Mouse (Mus musculus) frontal cortex, postnatal 25 days (tissue): ENCODE measurements around the gene Tmem233.

Experiments used
- DNase-seq, 2 experiments: peaks; one replicate each; pipeline ENCODE4 v3.0.0; 2022; ENCODE audit warnings: low spot score in 2 of 2

Gene Tmem233

DNA sequence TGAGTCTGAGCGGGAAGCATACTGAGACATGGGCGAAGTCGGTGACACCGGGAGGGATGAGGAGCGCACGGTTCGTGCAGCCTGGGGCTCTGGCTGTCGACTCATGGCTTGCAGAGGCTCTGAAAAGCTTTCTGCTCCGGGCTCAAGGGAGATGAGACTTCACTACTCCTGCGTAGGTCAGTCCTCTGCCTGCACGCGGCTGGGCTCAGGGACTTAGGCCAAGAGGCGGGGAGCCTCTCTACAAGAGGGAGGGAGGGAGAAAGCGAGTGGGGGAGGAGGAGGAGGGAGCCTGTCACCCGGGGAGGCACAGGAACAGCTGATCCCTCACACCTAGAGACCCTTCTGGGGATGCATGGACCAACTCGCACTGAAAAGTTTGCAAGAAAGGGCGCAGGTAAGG is at the start of gene Tmem233:
Gene Tmem233 (minus strand): TSS at position 164 of the 400 bp plus-strand sequence.
- DNase-seq: no peak

DNA sequence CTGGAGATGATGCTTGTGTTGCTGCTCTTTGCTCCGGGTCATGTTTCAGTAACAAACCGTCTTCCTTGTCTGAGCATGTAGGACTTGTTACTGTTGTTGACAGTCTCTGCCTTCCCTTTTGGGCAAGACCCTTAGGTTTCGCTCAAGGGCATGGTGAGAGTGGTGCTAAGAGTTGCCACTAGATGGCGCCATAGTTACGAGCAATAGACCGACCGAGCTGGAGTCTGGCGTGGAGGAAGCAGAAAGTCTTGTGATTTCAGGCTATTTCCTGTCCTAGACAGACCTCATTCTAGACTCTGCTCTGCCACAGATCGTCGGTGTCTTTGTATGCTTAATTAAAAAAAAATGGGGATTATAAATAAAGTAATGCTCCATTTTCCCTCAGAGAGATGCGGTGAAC is 40.3 kb upstream of the Tmem233 start:
- DNase-seq: peak; percentile 79 to 80

DNA sequence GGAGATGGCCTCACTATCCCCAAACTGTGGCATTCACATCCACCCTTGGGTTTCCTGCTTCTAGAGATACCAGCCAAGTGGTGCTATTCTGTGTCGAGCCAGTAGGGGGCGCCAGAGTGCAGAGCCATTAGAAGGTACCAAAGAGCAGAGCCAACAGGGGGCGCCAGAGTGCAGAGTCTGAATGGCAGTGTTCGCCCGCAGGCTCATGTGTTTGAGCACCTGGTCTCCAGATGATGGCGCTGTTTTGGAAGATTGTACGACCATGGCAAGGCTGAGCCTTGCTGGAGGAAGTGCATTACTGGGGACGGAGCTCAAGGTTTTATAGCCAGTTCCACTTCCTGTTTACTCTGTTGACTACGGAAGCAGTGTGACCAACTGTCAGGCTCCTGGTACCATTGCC is 33.5 kb upstream of the Tmem233 start:
- peak; percentile 10 to 21 for DNase-seq

DNA sequence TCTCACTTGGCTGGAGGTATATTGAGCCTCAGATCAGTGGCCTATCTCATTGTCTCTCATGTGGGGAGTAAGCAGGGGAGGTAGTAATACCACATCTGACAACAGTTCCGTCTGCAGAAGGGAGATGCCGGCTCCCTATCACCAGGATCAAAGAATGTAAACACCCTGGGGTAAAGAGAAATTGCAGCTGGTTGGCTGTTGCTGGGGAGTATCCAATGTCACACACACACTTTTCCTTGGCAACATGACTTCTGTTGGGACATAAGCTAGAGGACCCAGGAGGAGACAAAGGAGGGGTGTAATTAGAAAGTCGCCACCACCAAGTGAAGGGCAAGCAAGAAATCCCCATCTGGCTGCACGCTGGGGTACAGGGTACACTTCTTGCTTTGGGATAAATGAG is 33.1 kb upstream of the Tmem233 start:
- no peak for DNase-seq

DNA sequence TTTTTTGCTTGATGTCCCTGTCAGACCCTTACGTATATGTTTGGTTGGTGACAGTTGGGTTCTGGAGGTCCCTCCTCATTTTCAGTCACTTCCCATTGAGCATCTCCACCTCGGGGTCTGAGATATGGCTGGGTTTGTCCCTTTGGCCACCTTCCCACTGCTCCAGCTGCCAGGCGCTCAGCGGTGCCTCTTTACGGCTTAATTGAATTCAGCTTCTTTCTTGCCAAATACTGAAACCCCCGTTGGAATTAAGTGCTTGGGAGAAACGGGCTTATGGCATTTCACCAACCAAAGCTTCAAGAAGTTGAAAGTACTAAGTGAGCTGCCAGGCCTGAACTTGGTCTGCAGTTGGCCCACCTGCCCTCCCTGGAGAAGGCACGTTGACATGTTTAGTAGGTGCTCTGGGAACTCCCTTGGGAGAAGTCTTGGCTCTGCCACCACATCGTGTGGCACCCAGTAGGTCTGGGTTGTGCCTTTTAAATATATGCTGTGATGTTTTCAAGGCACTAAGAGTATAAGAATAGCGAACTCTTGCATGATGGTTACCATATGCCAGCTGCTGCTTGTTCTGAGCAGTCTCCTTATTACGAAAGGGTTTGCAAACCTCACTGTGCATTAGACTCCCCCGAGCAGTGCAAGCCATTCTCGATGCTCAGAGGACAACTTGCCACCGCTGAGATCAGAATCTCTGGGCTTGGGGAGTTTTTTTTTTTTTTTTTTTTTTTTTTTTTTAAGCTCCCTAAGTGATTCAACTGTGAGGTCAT is 32.2 kb upstream of the Tmem233 start:
- DNase-seq: no peak

DNA sequence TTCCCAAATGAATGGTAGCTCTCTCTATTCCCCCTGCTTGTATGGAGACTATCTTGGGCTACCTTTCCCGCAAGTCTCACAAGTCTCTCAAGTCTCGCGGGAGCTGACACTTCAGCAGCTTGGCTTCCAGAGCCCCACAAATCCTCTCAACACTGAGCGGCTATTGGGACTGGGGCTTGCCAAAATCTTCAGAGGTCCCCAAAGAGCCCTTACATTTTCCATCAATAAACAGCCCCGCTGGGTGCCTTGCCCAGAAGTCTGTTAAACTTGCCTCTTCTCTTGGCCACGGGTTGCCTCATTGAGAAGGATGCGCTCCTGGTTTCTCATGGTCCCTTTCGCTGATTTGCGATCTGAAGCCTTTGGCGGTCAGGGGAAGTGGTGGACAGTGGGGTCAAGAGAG is 25.6 kb upstream of the Tmem233 start:
- DNase-seq: no peak

DNA sequence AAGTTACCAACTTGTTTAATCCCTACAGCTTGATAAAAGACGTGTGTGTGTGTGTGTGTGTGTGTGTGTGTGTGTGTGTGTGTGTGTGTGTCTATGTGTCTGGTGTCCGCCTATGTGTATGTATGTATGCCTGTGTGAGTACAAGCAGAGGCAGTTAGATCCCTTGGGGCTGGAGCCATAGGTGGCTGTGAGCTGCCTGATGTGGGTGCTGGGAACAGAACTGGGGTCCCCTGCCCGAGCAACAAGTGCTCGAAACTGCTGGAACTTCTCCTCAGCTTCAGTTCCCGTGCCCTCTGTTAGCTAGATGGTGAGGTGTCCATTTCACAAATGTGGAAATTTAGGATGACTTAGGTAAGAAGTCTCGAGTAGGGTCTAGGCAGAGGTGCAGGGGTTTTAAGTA is 1.2 kb upstream of the Tmem233 start:
- no peak for DNase-seq

DNA sequence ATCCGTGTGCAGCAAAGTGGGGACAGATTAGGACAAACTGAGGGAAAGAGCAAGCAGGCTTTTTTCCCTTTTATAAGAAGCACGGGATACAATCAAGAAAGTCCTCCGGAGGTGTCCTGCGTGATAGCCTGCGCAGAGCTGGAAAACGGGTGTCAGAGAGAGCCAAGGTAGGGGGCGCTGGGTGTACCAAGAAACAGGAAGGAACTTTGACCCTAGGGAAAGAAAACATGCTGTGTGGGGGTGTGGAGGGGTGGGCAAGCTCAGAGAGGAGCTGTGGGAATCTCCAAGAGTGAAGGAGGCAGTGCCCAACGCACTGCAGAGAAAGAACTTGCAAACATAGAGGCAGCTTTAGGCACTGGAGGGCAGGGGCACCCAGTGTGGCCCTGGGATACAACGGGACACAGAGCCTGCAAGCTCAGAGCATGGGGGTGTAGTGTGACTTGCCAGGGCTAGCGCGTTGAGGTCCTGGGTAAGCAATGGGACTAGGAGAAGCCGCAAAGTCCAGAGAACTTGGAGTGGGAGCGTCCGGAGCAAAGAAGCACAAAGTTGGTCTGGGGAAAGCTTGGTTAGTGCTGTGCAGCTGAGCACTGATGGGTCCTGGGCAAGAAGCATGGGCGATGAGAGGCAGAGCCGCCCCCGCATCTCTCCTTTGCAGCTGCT is 673 bp downstream of the Tmem233 start:
- no peak for DNase-seq

DNA sequence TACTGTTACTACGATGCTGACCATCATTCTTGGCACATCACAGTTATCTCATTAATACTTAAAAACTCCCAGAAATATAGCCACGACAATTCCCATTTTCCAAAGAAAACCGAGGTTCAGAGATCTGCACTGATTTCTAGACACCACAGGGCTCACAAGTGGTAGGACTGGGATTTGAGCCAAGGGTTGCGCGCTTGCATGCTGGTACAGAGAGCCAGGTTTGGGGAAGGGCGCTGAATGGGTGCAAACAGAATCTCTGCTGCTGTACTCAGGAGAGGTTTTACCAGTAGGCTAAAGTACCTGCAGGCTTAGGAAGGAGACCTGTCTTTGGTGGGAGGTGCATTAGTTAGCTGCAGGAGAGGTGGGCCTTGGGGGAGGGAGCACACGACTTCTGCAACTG is 1.4 kb downstream of the Tmem233 start:
- no peak for DNase-seq

DNA sequence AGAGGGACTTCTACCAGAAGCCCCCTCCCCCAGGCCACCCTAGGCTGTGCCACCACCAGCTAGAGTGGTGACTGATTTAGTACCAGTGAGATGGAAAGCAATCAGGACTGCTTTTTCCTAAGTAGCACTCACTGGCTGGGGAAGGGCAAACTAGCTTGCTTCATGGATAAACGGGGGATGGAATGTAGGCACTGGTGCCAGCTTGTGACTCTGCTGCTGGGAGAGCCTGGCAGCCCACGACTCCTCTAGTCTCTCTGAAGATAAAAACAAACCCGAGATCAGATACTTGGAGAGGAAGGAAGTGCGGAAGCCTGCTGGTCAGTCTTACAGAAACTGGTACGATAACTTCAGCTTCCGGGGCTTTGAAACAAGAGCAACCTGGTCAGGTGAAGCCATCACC is 2.3 kb downstream of the Tmem233 start:
- DNase-seq: no peak

DNA sequence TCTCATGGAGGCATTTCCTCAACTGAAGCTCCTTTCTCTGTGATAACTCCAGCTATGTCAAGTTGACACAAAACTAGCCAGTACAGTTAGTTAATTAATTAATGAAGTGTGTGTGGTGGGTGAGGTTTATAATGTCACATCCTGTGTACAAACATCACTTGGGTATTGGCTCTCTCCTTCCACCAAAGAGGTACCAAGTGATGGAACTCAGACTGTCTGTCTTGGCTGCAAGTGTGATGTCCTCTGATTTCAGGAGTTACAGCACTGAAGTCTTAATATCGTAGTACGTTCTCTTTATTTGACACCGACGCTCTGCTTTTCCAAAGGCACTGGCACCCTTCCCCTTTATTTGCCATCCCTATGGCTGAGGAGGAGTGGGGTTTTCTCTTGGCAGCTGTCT is 13.4 kb downstream of the Tmem233 start:
- no peak for DNase-seq

DNA sequence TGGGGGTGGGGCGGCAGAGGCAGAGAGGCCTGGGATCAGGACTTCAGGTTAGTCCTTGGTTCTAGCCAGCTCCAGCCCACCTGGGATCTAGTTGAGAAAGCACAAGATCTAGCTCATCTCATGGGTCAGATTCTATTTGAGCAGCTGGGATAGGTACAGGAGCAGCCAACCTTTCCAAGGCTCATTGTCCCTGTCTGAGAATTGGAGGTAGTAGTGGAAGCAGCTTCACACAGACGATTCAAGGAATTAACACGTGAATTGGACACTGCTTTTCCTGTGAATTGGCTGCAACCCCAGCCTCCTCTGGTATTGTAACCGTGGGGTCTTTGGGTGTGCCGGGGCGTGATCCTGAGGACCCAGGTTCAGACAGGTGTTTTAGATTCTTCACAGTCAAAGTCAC is 30.2 kb downstream of the Tmem233 start:
- DNase-seq: no peak

DNA sequence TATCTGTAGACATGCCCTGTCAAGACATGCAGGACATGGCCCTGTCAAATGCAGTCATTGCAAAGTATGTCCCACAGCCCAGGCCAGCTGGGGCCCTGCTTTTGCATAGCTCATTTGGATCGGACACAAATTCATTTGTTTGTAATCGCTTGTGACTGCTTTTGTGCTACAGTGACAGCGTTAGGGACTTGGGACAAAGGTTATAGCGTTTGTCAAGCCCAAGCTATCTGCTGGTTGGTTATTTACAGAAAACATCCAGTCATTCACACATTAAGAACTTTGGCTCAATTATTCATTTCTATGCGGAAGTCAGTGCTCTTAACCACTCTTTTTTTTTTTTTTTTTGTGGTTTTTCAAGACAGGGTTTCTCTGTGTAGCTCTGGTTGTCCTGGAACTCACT is 30.9 kb downstream of the Tmem233 start:
- DNase-seq: no peak

DNA sequence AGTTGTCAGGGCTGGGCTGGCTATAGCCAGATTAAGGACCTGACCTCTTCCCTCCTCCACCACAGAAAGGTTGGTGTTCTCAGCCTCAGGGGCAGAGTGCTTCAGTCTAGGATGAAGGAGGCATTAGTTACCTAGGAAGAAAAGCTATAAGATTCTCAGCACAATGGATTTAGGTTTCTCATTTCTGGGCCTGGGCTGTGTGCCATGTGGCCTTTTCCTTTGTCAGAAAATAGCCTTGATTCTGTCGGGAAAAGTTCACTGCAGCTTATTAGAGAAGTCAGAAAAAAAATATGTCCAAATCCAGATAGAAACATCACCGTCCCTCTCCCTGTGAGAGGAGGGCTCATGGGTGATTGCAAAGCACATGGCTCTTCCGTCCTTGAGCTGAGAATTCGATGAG is 33.2 kb downstream of the Tmem233 start:
- no peak for DNase-seq

DNA sequence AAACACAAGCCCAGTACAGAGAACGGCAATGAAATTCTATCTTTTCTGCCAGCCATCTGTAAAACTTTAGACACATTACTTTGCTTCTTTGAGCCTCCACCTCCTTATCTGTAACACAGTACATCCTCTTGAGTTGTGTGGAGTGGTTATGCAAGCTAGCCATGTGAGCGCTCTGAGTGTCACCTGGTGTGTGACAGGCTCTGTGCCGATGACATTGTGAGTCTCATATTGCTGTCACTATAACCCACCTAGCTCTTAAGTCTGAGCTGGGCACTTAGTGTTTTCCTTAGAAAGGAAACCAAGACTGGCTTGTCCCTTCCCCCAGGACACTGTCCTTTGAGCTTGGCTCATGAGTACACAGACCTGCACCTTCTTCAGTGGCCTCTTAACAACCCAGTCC is 34.7 kb downstream of the Tmem233 start:
- DNase-seq: no peak

DNA sequence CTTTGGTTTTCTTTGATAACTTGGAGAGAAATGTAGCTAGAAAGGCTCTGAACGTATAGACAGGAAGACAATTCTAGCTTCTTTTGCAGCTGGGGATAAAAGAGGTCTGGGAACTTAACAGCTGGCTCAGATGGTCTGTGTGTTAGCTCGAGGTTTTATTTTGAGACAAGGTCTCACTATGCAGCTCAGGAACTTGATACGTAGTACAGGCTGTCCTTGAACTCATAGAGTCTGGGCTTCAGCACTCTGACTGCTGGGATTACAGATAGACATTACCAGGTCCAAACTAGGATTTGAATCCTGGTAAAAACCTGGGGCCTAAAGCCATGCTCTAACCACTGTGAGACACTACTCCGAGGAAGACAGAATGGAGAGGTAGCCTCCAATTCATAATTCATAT is 36.8 kb downstream of the Tmem233 start:
- DNase-seq: no peak

DNA sequence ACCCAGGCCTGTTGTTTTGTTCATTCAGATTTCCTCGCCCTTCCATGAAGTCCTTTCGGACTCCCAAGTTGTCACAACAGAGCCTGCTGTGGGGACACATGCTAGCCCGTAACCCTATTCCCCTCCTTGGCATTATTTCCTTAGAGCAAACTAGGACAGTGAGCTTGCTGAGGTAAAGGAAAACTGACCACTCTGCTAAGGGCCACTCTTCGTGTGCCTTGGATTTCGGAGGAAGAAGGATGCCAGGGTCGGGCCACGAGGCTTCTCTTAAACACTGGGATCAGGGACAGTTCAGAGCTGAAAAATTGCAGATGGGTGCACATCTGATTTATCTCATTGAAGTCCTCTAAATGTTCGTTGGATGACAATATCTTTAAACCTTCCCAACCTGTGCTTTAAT is 37.5 kb downstream of the Tmem233 start:
- no peak for DNase-seq

DNA sequence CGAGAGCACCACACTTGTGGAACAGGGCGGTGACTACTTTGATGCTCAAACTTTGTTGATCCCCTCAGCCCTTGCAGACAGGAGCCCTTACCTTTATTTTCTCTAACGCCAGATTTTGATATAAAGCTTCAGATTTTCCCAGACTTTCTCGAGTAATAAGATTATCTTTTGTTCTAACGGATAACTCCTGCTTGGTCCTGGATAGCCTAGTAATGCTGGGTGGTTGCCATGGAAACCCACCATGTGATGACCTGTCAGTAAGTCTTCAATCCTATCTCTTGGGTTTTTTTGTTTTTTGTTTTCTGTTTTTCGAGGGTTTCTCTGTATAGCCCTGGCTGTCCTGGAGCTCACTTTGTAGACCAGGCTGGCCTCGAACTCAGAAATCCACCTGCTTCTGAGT is 40.8 kb downstream of the Tmem233 start:
- DNase-seq: no peak

DNA sequence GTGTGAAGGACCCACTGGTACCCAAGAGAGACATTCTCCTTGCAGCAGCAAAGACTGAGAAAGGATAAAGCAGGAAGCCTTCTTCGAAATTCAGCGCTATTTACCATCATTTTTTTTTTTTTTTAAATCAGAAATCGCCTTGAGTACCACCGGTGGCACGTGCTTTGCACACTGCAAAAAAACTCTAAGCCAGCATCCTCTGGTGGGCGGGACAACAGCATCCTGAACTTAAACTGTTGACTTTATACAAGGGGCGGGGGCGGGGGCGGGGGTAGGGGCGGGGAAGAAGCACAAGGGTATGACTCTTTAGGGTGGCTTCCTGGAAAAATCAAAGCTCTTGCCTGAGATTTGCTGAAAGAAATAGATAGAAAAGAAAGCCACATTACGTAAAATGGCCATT is 43.3 kb downstream of the Tmem233 start:
- DNase-seq: no peak

DNA sequence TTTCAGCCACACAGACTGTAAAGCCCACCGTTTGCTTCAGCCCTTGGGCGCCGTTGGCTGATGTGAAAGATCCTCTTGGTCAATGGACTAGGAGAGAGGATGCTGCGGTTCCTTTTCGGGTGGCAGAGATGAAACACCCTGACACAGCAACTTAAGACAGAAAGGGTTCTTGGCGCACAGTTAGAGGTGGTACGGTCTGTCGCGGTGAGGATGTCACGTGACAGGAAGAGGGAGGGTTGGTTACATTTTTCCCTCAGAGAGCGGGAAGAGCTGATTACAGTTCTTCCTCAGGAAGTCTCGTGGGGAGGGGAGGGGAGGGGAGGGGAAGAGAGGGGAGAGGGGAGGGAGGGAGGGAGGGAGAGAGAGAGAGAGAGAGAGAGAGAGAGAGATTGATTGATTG is 45.3 kb downstream of the Tmem233 start:
- no peak for DNase-seq

DNA sequence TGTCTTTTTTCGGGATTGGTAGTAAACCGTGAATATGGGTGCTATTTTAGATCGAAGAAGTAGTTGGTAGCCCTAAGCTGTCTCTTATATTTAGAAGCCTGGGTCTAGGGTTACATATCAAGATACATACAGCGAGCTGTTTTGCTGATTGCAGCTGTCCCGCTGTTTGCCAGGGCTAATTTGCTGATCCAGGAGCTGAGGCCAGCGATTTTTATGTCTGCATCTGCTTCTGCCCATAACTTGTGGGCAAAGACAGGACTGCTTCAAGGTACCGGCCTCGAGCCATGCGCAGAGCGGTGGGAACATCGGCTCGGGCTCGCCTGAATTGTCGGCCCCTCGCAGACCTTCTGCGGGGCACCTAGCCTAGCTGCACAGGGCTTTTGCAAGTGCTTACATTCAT is 46.6 kb downstream of the Tmem233 start:
- DNase-seq: no peak

DNA sequence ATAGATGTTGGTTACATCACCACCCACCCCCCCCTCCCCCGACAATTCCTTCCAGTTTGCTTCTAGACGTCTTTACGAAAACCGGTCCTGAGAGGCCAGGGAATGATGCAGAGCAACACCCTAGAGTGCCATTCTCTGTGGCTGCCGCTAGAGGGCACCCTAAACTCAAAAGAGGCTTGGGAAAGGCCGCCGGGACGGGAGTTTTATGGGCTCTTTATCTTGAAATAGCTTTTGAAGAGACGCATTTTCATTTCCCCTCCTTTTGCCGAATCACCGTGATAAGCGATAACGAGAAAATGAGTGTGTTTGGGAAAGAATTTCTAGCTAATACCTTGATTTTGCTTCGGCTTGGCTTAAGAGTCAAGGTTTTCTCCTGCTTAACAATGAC is 51.9 kb downstream of the Tmem233 start:
- DNase-seq: peak in 1 of 2 experiments; percentile 57

DNA sequence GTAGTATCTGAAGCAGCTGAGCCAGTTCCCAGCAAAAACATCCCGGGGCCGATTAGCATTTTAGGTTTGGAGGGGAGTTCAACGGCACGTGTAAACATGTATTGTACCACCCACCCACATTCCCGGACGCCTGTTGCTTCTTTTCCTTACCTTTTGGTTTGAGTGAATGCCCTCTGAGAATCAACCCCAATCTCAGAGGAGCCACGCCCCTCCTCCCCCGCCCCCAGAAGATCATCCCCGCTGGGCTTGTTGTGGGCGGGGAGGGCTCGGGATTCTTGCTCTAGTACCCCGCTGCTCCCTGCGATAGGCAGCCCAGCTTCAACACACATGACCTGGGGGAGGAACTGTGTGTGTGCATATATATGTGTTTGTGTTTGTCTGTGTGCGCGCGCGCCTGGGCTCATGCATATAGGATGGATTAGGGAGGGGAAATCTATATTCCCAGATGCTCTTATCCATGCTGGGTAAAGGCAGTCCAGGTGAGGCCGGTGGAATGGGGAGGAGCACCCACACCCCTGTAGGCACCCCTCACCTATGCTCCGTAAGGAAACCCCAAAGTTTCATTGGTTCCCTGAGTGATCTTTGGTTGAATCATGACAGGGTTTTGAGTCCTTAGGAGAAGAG is 52.4 kb downstream of the Tmem233 start:
- no peak for DNase-seq
